Mouse (Mus musculus): ENCODE measurements around the gene Gpr3. TPM values are rescaled to one million over a fixed set of nuclear protein-coding genes. Genes with fewer than 3 reads are reported as not detected.

The Gpr3 gene
- polyA plus RNA-seq, 1 experiment from 2014 or later, result not detected

DNA sequence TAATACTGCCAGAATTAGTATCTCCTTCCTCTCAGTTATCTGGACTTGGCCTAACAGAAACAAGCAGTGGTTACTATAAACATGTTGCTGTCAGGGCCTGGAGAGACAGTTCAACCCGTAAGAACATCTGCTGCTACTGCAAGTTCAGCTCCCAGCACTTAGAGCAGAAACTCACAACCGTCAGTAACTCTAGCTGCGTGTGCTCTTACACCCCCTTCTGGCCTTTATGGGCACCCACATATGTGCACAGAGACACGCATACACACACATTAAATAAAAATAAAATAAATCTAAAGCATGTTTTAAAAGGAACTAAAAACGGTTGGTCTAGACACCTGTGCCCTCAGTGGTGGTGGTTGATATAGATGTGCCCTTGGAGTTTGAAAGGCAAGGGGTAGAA, 25.5 kb downstream of the Gpr3 start:
- H3K9me3 ChIP-seq (ENCODE audit: control insufficient read depth, low read length), result no peaks in the 10 kb centered on the region
- no peaks in the 10 kb centered on the region for H3K27me3 ChIP-seq (replicated peaks; ENCODE audit: control insufficient read depth, insufficient read depth, low read length)
- peaks cover 45% of the 10 kb centered on the region for H3K36me3 ChIP-seq (ENCODE audit: control insufficient read depth, insufficient read depth, low read length)
- H3K4me1 ChIP-seq (replicated peaks; ENCODE audit: control insufficient read depth, insufficient read depth, low read length), result peaks cover 14% of the 10 kb centered on the region; the same call in 1 of the 2 replicates
- DNase-seq (ENCODE audit: low spot score), result no peak
- no peak overlapping the region for H3K4me2 ChIP-seq
- no peak for ATAC-seq (replicated peaks; ENCODE audit: low FRiP score)
- no peak overlapping the region for H3K9ac ChIP-seq (ENCODE audit: low read depth, low read length)
- no peak overlapping the region for H3K4me3 ChIP-seq (ENCODE audit: low read depth, low read length)
- 85% methylated on average over 5 of the region's 5 CpGs for WGBS
- H3K27ac ChIP-seq (ENCODE audit: low read depth, low read length), result no peak overlapping the region

DNA sequence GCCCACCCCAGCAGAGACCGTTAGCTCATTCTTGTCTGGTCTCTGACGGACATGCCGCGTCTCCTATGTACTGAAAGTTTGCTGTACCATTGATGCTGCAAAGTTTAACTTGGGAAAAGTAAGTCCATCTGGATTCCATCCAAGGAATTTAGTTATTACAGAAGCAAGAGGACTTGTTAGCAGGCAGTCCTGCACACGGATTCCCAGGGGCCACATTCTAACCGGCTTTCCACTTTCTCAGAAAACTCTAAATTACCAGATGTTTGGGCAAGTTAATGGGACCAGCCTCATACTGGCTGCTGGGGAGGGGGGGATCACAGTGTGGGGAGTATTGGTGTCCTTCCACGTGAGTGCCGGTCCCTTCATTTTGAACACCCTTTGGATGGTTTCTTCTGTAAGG, 26.4 kb downstream of the Gpr3 start:
- Histone ChIP-seq H3K27ac (ENCODE audit: low read depth, low read length) (no peak overlapping the region), H3K9ac (ENCODE audit: low read depth, low read length) (no peak overlapping the region), H3K36me3 (ENCODE audit: control insufficient read depth, insufficient read depth, low read length) (peaks cover 40% of the 10 kb centered on the region), H3K4me3 (ENCODE audit: low read depth, low read length) (no peak overlapping the region), H3K4me2 (no peak overlapping the region), H3K9me3 (ENCODE audit: control insufficient read depth, low read length) (no peaks in the 10 kb centered on the region), H3K27me3 (replicated peaks; ENCODE audit: control insufficient read depth, insufficient read depth, low read length) (no peaks in the 10 kb centered on the region), H3K4me1 (replicated peaks; ENCODE audit: control insufficient read depth, insufficient read depth, low read length) (peaks cover 14% of the 10 kb centered on the region; the same call in 1 of the 2 replicates)
- ATAC-seq (replicated peaks; ENCODE audit: low FRiP score) (no peak), DNase-seq (ENCODE audit: low spot score) (no peak)
- 89% methylated on average over 8 of the region's 8 CpGs for WGBS

- Histone ChIP-seq H3K4me2 (no peak overlapping the region), H3K36me3 (ENCODE audit: control insufficient read depth, insufficient read depth, low read length) (peaks cover 37% of the 10 kb centered on the region), H3K4me3 (ENCODE audit: low read depth, low read length) (no peak overlapping the region), H3K27me3 (replicated peaks; ENCODE audit: control insufficient read depth, insufficient read depth, low read length) (no peaks in the 10 kb centered on the region), H3K9me3 (ENCODE audit: control insufficient read depth, low read length) (no peaks in the 10 kb centered on the region), H3K27ac (ENCODE audit: low read depth, low read length) (no peak overlapping the region), H3K4me1 (replicated peaks; ENCODE audit: control insufficient read depth, insufficient read depth, low read length) (peaks cover 14% of the 10 kb centered on the region; the same call in 1 of the 2 replicates), H3K9ac (ENCODE audit: low read depth, low read length) (no peak overlapping the region)
- 66% methylated on average over 15 of the region's 15 CpGs for WGBS
- ATAC-seq (replicated peaks; ENCODE audit: low FRiP score), result no peak
- DNase-seq (ENCODE audit: low spot score), result no peak
Observed at GRCm38 (mm10) chr4:133184898-133185665, 27.3 kb downstream of the Gpr3 start.

DNA sequence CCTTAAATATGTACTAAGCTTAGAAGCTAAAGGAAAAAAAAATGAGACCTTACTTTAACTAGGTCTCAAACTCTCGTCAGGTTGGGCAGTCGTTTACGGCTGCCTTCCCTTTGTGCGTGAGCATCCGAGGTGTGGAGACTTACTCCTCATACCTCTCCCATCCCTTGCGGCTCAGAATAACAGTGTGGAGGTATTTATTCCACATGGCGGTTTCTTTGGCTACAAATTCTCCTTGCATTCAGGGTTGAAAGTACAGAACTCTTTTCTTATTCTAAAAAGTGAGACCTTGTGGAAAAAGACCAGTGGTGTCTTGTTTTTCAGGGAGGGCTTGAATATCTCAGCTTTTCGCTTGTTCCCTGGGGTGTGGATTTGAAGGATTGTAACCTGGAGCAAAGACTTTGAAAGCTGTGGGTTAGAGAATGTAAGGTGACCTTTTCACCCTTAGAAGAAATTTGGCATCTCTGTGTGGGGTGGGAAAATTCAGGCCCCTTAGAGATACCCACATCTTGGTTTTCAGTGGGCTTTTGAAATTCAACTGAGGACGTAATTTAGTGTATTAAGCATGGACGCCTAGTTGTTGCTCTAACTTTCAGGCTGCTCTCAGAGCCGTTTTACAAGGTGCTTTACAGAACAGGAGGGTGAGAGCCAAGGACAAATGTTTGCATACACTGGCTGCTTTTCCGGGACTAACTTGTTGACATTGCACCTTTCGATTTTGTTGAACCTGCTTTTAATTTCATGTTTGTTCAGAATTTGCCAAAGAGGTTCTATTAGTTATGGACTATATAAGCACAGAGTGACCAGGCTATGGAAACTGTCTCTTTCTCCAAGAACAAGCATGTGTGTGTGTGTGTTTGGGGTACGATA, 28.1 kb downstream of the Gpr3 start:
- WGBS, result 74% methylated on average over 14 of the region's 14 CpGs
- DNase-seq (ENCODE audit: low spot score), result no peak
- H3K9me3 ChIP-seq (ENCODE audit: control insufficient read depth, low read length), result no peaks in the 10 kb centered on the region
- no peak for ATAC-seq (replicated peaks; ENCODE audit: low FRiP score)
- H3K4me1 ChIP-seq (replicated peaks; ENCODE audit: control insufficient read depth, insufficient read depth, low read length), result peaks cover 14% of the 10 kb centered on the region; the same call in 1 of the 2 replicates
- peak overlapping the region; percentile 25; the same call in 1 of the 2 replicates for H3K27ac ChIP-seq (ENCODE audit: low read depth, low read length)
- no peak overlapping the region for H3K4me3 ChIP-seq (ENCODE audit: low read depth, low read length)
- no peaks in the 10 kb centered on the region for H3K27me3 ChIP-seq (replicated peaks; ENCODE audit: control insufficient read depth, insufficient read depth, low read length)
- H3K36me3 ChIP-seq (ENCODE audit: control insufficient read depth, insufficient read depth, low read length), result peaks cover 36% of the 10 kb centered on the region
- no peak overlapping the region for H3K9ac ChIP-seq (ENCODE audit: low read depth, low read length)
- no peak overlapping the region for H3K4me2 ChIP-seq

- Histone ChIP-seq H3K4me1 (replicated peaks; ENCODE audit: control insufficient read depth, insufficient read depth, low read length) (peaks cover 26% of the 10 kb centered on the region), H3K4me3 (ENCODE audit: low read depth, low read length) (no peak overlapping the region), H3K36me3 (ENCODE audit: control insufficient read depth, insufficient read depth, low read length) (peaks cover 27% of the 10 kb centered on the region), H3K27me3 (replicated peaks; ENCODE audit: control insufficient read depth, insufficient read depth, low read length) (no peaks in the 10 kb centered on the region), H3K9ac (ENCODE audit: low read depth, low read length) (no peak overlapping the region), H3K9me3 (ENCODE audit: control insufficient read depth, low read length) (no peaks in the 10 kb centered on the region), H3K27ac (ENCODE audit: low read depth, low read length) (no peak overlapping the region), H3K4me2 (no peak overlapping the region)
- WGBS, result 91% methylated on average over 8 of the region's 8 CpGs
- no peak for DNase-seq (ENCODE audit: low spot score)
- no peak for ATAC-seq (replicated peaks; ENCODE audit: low FRiP score)
Observed at GRCm38 (mm10) chr4:133182439-133183033, 29.8 kb downstream of the Gpr3 start.

DNA sequence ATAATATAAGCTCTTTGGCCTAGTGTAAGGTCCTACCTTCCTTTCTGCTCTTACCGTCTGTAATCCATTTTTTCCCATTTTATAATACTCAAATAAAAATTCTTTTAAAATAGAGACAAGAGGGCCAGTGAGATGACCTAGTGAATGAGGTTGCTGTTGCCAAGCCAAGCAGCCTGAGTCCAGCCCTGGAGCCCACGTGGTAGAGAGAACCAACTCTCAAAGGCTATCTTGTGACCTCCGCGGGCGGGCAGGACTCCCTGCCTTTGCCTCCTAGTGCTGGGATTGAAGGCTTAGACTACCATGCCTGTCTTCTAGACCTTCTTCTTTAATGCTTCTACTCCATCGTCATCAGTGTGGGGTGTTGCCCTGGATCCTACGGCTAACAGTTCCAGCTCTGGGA, 33.1 kb downstream of the Gpr3 start:
- H3K4me1 ChIP-seq (replicated peaks; ENCODE audit: control insufficient read depth, insufficient read depth, low read length), result peaks cover 42% of the 10 kb centered on the region
- ATAC-seq (replicated peaks; ENCODE audit: low FRiP score), result no peak

DNA sequence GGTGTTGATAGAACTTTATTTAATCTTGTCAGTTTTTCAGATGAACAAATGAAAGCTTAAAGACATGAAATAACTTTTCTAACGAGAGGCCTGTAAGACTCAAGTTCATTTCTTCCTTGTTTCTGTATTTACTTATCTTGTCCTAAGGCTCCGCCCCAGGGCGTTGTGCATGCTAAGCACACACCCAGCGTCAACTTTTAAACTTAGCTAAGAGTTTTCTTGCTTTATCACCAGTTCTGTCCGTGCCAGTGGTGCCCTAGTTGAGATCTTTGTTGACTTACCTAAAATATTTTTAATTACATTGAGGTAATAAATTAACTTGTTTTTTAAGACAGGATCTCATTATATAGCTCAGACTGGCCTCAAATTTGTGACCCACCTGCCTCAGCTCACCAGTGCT, 34.0 kb downstream of the Gpr3 start:
- H3K4me3 ChIP-seq (ENCODE audit: low read depth, low read length), result no peak overlapping the region
- peaks cover 40% of the 10 kb centered on the region for H3K4me1 ChIP-seq (replicated peaks; ENCODE audit: control insufficient read depth, insufficient read depth, low read length)
- peak overlapping the region; percentile 61 for H3K27ac ChIP-seq (ENCODE audit: low read depth, low read length)
- no peaks in the 10 kb centered on the region for H3K27me3 ChIP-seq (replicated peaks; ENCODE audit: control insufficient read depth, insufficient read depth, low read length)
- DNase-seq (ENCODE audit: low spot score) (no peak), ATAC-seq (replicated peaks; ENCODE audit: low FRiP score) (peak; percentile 73; the same call in 1 of the 2 replicates)
- peaks cover 13% of the 10 kb centered on the region for H3K36me3 ChIP-seq (ENCODE audit: control insufficient read depth, insufficient read depth, low read length)
- 58% methylated on average over 5 of the region's 5 CpGs for WGBS
- no peak overlapping the region for H3K9ac ChIP-seq (ENCODE audit: low read depth, low read length)
- H3K9me3 ChIP-seq (ENCODE audit: control insufficient read depth, low read length), result no peaks in the 10 kb centered on the region
- H3K4me2 ChIP-seq, result peak overlapping the region; percentile 26; the same call in 1 of the 2 replicates

More for the DNA sequence above, 33.1 kb downstream of the Gpr3 start:
- 88% methylated on average over 7 of the region's 7 CpGs for WGBS
- H3K27me3 ChIP-seq (replicated peaks; ENCODE audit: control insufficient read depth, insufficient read depth, low read length), result no peaks in the 10 kb centered on the region
- peaks cover 13% of the 10 kb centered on the region for H3K36me3 ChIP-seq (ENCODE audit: control insufficient read depth, insufficient read depth, low read length)
- no peak for DNase-seq (ENCODE audit: low spot score)
- no peaks in the 10 kb centered on the region for H3K9me3 ChIP-seq (ENCODE audit: control insufficient read depth, low read length)
- H3K27ac ChIP-seq (ENCODE audit: low read depth, low read length), result no peak overlapping the region
- no peak overlapping the region for H3K9ac ChIP-seq (ENCODE audit: low read depth, low read length)
- H3K4me3 ChIP-seq (ENCODE audit: low read depth, low read length), result no peak overlapping the region
- H3K4me2 ChIP-seq, result no peak overlapping the region

DNA sequence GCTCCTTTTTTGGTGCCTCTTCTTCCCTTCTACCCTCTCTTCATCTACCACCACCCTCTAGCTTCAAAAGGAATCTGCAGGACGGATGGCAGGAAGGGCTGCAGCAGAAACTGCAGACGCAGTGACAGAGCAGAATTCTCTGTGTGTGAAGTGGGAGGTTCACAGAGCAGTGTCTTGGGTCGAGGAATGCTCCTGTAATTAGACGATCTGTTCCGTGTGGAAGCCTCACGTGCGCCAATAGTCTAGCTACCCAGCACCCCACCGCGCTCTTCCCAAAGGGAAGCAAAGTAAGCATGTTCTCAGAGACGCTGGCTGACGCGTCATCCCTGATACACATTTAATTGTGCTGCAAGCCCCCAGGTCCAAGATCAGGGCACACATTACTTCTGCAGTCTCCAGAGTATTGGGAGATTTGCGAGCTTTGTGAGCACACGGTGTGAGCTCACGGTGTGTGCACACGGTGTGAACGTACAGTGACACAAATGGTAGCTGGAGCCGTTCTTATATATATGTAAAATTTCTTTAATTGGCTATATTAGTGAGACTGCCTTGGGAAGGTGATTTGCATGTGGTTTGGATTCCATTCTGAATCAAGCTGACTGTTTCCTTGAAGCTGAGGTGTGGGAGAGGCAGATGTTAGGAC, 35.5 kb downstream of the Gpr3 start:
- H3K27me3 ChIP-seq (replicated peaks; ENCODE audit: control insufficient read depth, insufficient read depth, low read length), result no peaks in the 10 kb centered on the region
- H3K4me2 ChIP-seq, result no peak overlapping the region
- no peak overlapping the region; the same call in 1 of the 2 replicates for H3K27ac ChIP-seq (ENCODE audit: low read depth, low read length)
- ATAC-seq (replicated peaks; ENCODE audit: low FRiP score) (no peak), DNase-seq (ENCODE audit: low spot score) (no peak)
- no peak overlapping the region for H3K9ac ChIP-seq (ENCODE audit: low read depth, low read length)
- H3K36me3 ChIP-seq (ENCODE audit: control insufficient read depth, insufficient read depth, low read length), result peaks cover 13% of the 10 kb centered on the region
- 82% methylated on average over 18 of the region's 18 CpGs for WGBS
- peaks cover 41% of the 10 kb centered on the region for H3K4me1 ChIP-seq (replicated peaks; ENCODE audit: control insufficient read depth, insufficient read depth, low read length)
- H3K4me3 ChIP-seq (ENCODE audit: low read depth, low read length), result no peak overlapping the region
- H3K9me3 ChIP-seq (ENCODE audit: control insufficient read depth, low read length), result no peaks in the 10 kb centered on the region

Measured in liver, embryonic 11.5 days (tissue).